Mouse (Mus musculus) forebrain, embryonic 15.5 days (tissue): ENCODE measurements at regions not wholly inside any gene's neighbourhood (a gene's known extent, or its start where the extent isn't known, plus 50 kb on each side); places are given as distances from the start of the nearest gene placed in this dataset.
A peak's percentile ranks its signal among the peaks of the same experiment; 100 is the strongest.

Experiments
- ATAC-seq: fragments of 200-750 bp; cut with Nextera tagmentation; replicated peaks from 2 replicates; pipeline ENCODE4 v1.8.0; 2017; ENCODE audit warnings: mild to moderate bottlenecking, moderate TSS enrichment, moderate library complexity
- H3K27ac ChIP-seq: fragments of 300-500 bp; sonication (generic); replicated peaks from 2 replicates; pipeline ENCODE4 v1.5.1; 2015; ENCODE audit warnings: mild to moderate bottlenecking, inconsistent platforms
- H3K27me3 ChIP-seq: fragments of 300-500 bp; sonication (generic); 2 replicates; pipeline ENCODE4 v1.6.1; 2015; ENCODE audit warnings: inconsistent platforms
- H3K36me3 ChIP-seq: fragments of 300-500 bp; sonication (generic); 2 replicates; pipeline ENCODE4 v1.6.1; 2015; ENCODE audit warnings: mild to moderate bottlenecking, inconsistent platforms
- H3K4me1 ChIP-seq: fragments of 300-500 bp; sonication (generic); 2 replicates; pipeline ENCODE4 v1.6.1; 2015; ENCODE audit warnings: inconsistent platforms
- H3K4me2 ChIP-seq: fragments of 300-500 bp; sonication (generic); replicated peaks from 2 replicates; pipeline ENCODE4 v1.6.1; 2015; ENCODE audit warnings: mild to moderate bottlenecking, inconsistent platforms
- H3K4me3 ChIP-seq: fragments of 300-500 bp; sonication (generic); 2 replicates; pipeline ENCODE4 v1.5.1; 2015; ENCODE audit warnings: mild to moderate bottlenecking, inconsistent platforms
- H3K9ac ChIP-seq: fragments of 300-500 bp; sonication (generic); replicated peaks from 2 replicates; pipeline ENCODE4 v1.6.1; 2015; ENCODE audit warnings: mild to moderate bottlenecking, inconsistent platforms
- H3K9me3 ChIP-seq: fragments of 300-500 bp; sonication (generic); 2 replicates; pipeline ENCODE4 v1.6.1; 2016; ENCODE audit warnings: inconsistent platforms
- WGBS: fragments of 180-500 bp; shearing (Covaris S2); methylation state at CpG from one replicate; pipeline ENCODE4 v1.1.7; 2015; ENCODE audit warnings: mixed read lengths; 5-methylcytosine and 5-hydroxymethylcytosine counted together

DNA sequence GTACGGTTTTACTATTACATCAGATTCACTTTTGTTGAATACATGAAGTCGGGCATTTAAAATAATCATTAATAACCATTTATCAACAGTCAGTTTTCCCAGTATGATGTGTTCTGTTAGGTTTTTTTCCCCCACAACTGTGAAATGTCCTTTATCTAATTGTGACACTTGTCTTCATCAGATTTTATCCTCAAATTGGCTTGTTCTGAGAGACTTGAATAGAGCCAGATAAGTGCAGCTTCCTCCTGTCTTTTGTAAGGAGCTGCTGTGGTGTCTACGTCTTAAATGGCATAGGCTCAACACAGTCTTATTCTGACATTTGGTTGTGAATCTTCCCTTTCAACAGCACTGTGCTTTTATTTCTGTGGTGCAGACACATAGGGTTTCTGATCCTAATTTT is 206.8 kb upstream of the Itga1 start:
- no peaks in the 10 kb centered on the region for H3K36me3 ChIP-seq
- no peak for ATAC-seq
- no peaks in the 10 kb centered on the region for H3K4me1 ChIP-seq
- H3K4me3 ChIP-seq = no peak overlapping the region
- H3K9ac ChIP-seq = no peak overlapping the region
- no peak overlapping the region for H3K27ac ChIP-seq
- 72% methylated on average over 3 of the region's 3 CpGs for WGBS
- no peaks in the 10 kb centered on the region for H3K9me3 ChIP-seq
- no peak overlapping the region for H3K4me2 ChIP-seq
- H3K27me3 ChIP-seq = no peaks in the 10 kb centered on the region

DNA sequence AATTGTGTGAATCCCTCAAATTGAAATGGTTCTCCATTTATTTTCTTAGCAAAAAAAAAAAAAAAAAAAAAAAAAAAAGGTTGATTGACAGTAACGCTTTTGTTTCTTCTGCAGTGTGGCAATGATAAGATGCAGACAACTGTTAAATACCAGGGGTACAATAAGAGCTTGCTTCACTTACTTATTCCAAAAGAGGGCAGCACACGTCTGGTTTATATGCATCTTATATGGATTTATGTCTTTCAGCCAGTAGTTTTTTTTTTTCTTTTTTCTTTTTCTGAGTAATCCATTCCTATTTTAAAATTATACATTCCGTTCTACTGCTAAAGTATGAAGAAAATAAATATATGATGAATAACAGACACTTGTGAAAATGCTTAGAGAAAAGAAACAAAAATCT is 185.6 kb upstream of the Itga1 start:
- Histone ChIP-seq H3K4me2 (no peak overlapping the region), H3K9ac (no peak overlapping the region), H3K4me3 (no peak overlapping the region), H3K4me1 (no peaks in the 10 kb centered on the region), H3K9me3 (no peaks in the 10 kb centered on the region), H3K27ac (no peak overlapping the region), H3K27me3 (no peaks in the 10 kb centered on the region), H3K36me3 (no peaks in the 10 kb centered on the region)
- 26% methylated on average over 3 of the region's 3 CpGs for WGBS
- ATAC-seq = peak; percentile 91

DNA sequence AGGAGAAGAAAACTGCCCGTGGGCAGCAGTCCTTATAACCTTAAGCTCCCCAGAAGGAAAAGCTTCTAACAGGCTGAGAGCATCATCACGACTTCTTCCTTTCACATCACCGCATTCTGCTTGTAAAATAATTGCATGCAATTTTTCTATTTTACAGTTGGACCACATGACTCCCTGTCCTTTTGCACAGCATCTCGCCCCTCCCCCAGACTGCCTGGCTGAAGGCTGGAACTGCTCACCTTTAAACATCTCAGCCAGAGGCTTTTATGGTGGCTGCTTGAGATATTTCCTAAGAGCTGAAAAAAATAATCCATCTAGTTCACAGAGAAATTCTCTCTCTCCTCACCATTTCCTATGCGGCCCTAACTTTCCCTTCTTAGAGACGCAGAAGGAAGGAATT is 164.4 kb upstream of the Itga1 start:
- Histone ChIP-seq H3K9ac (no peak overlapping the region), H3K27ac (no peak overlapping the region), H3K9me3 (no peaks in the 10 kb centered on the region), H3K27me3 (no peaks in the 10 kb centered on the region), H3K4me2 (no peak overlapping the region), H3K36me3 (no peaks in the 10 kb centered on the region), H3K4me3 (no peak overlapping the region), H3K4me1 (no peaks in the 10 kb centered on the region)
- no peak for ATAC-seq
- WGBS = 78% methylated on average over 6 of the region's 6 CpGs

DNA sequence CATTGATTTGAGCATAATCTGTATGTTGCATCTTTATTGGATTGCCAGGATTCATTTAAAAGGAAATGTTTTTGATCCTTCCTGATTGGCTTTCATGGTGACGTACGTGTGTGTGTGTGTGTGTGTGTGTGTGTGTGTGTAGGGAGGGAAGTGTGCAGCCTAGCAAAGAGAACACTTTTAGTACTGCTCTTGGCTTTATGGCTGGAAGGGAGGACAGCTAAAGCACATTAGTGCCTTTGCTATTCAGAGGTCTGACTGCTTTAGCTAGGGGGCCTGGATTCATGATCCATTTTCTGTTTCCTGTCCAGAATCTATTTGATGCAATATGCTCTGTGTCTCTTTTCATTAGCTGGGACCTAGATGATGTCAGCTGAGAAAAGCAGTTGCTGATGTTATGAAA is 155.6 kb upstream of the Itga1 start:
- Histone ChIP-seq H3K9me3 (no peaks in the 10 kb centered on the region), H3K36me3 (no peaks in the 10 kb centered on the region), H3K9ac (no peak overlapping the region), H3K4me2 (no peak overlapping the region), H3K27me3 (no peaks in the 10 kb centered on the region), H3K27ac (no peak overlapping the region), H3K4me1 (no peaks in the 10 kb centered on the region), H3K4me3 (no peak overlapping the region)
- 52% methylated on average over 2 of the region's 2 CpGs for WGBS
- no peak for ATAC-seq

DNA sequence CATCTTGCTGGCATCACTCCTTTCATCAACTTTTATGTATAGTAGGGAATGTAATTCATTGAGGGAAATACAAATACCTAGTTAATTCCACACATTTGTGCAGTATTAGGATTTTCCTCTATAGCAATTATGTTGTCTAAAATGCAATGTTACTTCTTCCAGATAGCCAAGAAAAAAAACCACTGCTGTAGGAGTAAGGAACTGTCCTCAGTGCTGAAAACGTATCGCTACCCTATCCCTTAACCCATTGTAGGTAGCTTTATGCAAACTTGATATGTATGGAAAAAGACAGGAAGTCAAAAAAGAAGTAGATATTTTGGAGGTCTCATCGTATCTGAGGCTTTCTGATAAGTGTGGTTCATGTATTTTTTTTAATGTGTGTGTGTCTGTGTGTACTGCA is 150.8 kb upstream of the Itga1 start:
- Histone ChIP-seq H3K4me2 (no peak overlapping the region), H3K27me3 (no peaks in the 10 kb centered on the region)

DNA sequence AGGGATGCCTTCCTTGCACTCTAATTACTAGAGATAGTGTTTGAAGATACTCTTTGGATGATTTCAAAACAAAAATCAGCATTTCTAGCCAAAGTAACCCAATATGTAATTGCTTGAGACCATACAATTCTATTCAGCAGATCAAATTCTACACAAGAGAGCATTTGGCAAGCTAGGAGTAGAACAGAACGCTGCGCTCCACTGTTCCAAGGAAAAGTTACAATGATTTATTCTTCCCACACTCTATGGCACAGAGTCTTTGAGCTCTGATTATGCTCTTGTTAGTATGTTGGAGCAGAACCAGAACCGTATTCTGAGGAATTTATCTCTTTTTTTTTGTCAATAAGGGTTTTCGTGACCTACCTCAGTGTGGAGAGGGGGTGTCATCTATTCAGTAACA is 130.2 kb upstream of the Itga1 start:
- Histone ChIP-seq H3K36me3 (no peaks in the 10 kb centered on the region), H3K9ac (no peak overlapping the region), H3K27ac (no peak overlapping the region), H3K27me3 (no peaks in the 10 kb centered on the region), H3K9me3 (no peaks in the 10 kb centered on the region), H3K4me1 (peaks cover under 1% of the 10 kb centered on the region; the same call in 1 of the 2 replicates), H3K4me3 (no peak overlapping the region), H3K4me2 (no peak overlapping the region)
- WGBS = 83% methylated on average over 4 of the region's 4 CpGs
- ATAC-seq = no peak

More for the DNA sequence above, 150.8 kb upstream of the Itga1 start:
- WGBS = 67% methylated on average over 3 of the region's 3 CpGs
- Histone ChIP-seq H3K4me1 (no peaks in the 10 kb centered on the region), H3K4me3 (no peak overlapping the region), H3K9ac (no peak overlapping the region), H3K36me3 (no peaks in the 10 kb centered on the region), H3K27ac (no peak overlapping the region), H3K9me3 (no peaks in the 10 kb centered on the region)
- ATAC-seq = no peak

DNA sequence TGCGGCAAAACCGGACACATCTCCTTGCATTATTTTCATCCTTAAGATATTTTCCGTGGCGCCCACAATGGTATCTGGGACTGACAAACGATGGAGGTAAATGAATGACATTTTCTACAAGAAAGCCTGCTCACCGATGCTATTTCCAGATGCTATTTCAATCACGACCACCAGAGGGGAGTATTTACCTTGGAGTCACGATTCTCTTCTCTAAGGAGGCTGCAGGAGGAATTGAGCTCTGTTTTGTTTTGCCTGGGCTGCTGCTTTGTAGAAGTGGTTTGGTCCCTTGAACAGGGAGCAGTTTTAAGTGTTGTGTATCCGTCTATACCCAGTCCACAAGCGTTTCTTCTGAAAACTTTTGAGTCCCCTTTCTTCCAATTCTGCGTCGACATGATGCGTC is 128.7 kb upstream of the Itga1 start:
- H3K9me3 ChIP-seq = no peaks in the 10 kb centered on the region
- H3K9ac ChIP-seq = no peak overlapping the region
- H3K36me3 ChIP-seq = no peaks in the 10 kb centered on the region
- H3K27ac ChIP-seq = no peak overlapping the region
- H3K27me3 ChIP-seq = no peaks in the 10 kb centered on the region
- H3K4me2 ChIP-seq = no peak overlapping the region
- peak; percentile 79 for ATAC-seq
- WGBS = 25% methylated on average over 13 of the region's 13 CpGs
- H3K4me1 ChIP-seq = peaks cover 4% of the 10 kb centered on the region; the same call in 1 of the 2 replicates
- H3K4me3 ChIP-seq = no peak overlapping the region

DNA sequence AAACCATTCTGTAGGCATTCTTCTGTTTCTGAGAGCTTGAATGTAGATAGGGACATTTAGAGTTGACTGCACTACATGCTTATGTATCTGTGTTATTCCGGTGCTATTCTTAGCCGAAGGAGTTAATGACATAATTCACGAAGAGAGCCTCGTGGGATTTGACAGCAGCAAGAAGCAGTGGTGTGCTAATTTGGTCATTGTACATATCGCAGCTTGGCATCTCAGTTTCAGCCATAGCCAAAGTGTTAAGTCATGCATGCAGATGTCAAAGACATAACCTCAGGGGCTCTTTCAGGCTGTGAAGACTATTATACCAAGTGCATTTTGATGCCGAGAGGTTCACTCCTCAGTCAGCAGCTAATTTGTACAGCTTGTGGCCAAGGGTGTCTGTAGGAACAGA is 125.1 kb upstream of the Itga1 start:
- 8% methylated on average over 6 of the region's 6 CpGs for WGBS
- H3K27me3 ChIP-seq = no peaks in the 10 kb centered on the region
- no peak; the same call in 1 of the 2 replicates for ATAC-seq

DNA sequence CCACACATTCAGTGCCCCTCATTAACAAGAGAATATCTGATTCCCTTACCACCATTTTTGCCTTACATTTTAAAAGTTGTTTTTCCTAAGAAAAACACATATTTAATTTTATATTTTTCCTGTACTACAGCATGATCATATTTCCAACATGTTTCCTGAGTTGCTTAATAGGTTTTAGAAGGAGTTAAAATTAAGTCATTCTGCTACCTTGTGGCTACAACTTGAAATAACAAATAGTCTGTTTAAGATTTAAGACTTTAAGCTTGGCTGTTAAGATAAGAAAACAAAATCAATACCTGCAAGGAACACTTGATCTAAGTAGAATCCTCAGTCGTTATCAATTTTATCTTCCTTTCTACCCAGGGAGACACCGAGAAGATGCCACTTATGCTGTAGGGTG is 117.9 kb upstream of the Itga1 start:
- WGBS = 78% methylated on average over 2 of the region's 2 CpGs
- H3K4me2 ChIP-seq = no peak overlapping the region
- H3K9ac ChIP-seq = no peak overlapping the region
- no peaks in the 10 kb centered on the region for H3K4me1 ChIP-seq
- no peak overlapping the region for H3K4me3 ChIP-seq
- H3K36me3 ChIP-seq = no peaks in the 10 kb centered on the region
- no peaks in the 10 kb centered on the region for H3K9me3 ChIP-seq
- ATAC-seq = no peak
- no peaks in the 10 kb centered on the region for H3K27me3 ChIP-seq
- H3K27ac ChIP-seq = no peak overlapping the region

More for the DNA sequence above, 125.1 kb upstream of the Itga1 start:
- H3K4me2 ChIP-seq = no peak overlapping the region
- no peak overlapping the region for H3K4me3 ChIP-seq
- no peaks in the 10 kb centered on the region for H3K36me3 ChIP-seq
- H3K9me3 ChIP-seq = no peaks in the 10 kb centered on the region
- H3K4me1 ChIP-seq = peaks cover 4% of the 10 kb centered on the region; the same call in 1 of the 2 replicates
- H3K9ac ChIP-seq = no peak overlapping the region
- no peak overlapping the region for H3K27ac ChIP-seq

DNA sequence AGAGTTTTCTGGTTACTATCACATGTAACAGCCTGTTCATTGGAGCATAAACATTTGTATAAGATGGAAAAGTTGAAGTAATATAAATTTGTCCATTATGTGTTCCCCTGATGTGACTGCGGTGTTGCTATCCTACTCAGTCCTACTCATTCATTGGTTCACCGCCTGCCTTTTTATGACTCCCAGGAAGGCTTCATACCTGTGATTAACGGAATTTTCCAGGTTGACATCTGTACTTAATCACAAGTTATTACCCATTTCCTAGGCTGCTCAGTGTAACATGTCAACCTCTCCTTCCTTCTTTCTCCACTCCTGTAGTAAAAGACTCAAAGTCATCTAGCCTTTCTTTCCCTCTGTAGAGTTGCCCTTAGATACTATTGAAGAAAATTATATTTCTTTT is 109.5 kb upstream of the Itga1 start:
- H3K9me3 ChIP-seq = no peaks in the 10 kb centered on the region
- no peak for ATAC-seq
- 92% methylated on average over 3 of the region's 3 CpGs for WGBS
- no peak overlapping the region for H3K9ac ChIP-seq
- H3K4me2 ChIP-seq = no peak overlapping the region
- H3K36me3 ChIP-seq = no peaks in the 10 kb centered on the region
- no peak overlapping the region for H3K27ac ChIP-seq
- H3K27me3 ChIP-seq = no peaks in the 10 kb centered on the region
- no peak overlapping the region for H3K4me3 ChIP-seq
- no peaks in the 10 kb centered on the region for H3K4me1 ChIP-seq

DNA sequence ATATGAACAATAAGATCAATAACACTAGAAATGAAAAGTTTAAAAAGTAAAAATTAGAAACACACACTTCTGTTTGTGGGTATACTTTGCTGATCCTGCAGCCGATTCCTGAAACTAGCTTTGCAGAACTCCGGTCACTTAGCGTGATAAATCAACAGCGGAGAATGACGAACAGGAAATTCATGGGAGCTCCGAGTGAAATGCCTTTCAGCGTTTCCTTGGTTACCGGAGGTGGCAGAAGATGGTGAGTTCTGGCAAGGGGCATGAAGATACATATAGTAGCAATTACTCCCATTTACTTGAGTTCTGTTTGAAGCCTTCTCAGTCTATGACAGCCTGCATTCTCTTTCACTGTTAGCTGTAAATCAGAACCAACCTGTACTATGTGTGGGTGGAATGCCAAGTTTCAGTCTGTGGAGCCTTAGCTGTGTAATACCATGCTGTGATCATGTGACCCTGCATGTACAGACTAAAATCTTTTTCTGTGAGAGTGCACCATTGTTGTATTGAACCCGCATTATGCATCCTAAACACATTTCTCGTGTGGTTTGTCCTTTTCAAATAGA is 109.0 kb upstream of the Itga1 start:
- Histone ChIP-seq H3K4me3 (no peak overlapping the region), H3K9ac (no peak overlapping the region), H3K4me2 (no peak overlapping the region), H3K36me3 (no peaks in the 10 kb centered on the region), H3K9me3 (no peaks in the 10 kb centered on the region), H3K27me3 (no peaks in the 10 kb centered on the region), H3K27ac (no peak overlapping the region), H3K4me1 (no peaks in the 10 kb centered on the region)
- 77% methylated on average over 10 of the region's 10 CpGs for WGBS
- ATAC-seq = no peak; the same call in 1 of the 2 replicates

DNA sequence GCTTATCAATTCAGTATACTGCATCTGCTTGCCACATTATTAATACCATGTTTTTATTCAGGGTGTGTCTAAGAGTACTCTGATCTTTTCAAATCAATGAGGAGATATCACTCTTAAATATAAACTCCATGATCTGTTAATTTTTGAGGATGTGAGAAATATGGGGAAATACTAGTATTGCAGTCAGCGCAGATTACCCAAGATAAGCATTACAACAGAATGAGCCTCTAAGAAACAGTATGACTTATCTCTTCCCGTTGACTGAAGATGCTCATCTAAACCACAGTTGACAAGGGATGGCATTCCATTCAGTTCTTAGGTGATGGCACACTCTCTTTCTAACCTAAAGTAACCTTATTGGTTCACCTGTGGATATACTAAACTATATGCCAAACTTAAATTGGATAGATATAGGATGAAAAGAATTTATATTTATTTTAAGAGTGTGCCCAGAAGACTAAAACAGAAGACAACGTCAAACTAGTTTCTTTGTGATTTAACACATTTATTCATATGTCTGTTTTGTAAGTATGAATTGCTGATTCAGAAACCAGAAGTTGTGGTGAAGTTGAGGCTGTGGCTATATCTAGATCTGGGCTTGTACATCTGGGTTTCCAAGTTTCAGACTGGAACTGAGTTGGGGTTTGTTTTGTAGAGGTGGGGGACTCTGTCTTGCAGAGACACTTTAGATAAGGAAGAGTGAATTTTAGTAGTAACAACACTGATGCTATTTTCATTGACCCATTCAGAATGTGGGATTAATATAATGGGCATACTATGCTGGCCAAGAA is 107.8 kb upstream of the Itga1 start:
- H3K4me2 ChIP-seq = no peak overlapping the region
- H3K9me3 ChIP-seq = no peaks in the 10 kb centered on the region
- H3K36me3 ChIP-seq = no peaks in the 10 kb centered on the region
- H3K9ac ChIP-seq = no peak overlapping the region
- WGBS = 91% methylated on average over 3 of the region's 3 CpGs
- ATAC-seq = no peak
- no peaks in the 10 kb centered on the region for H3K4me1 ChIP-seq
- H3K4me3 ChIP-seq = no peak overlapping the region
- no peak overlapping the region for H3K27ac ChIP-seq
- H3K27me3 ChIP-seq = no peaks in the 10 kb centered on the region

DNA sequence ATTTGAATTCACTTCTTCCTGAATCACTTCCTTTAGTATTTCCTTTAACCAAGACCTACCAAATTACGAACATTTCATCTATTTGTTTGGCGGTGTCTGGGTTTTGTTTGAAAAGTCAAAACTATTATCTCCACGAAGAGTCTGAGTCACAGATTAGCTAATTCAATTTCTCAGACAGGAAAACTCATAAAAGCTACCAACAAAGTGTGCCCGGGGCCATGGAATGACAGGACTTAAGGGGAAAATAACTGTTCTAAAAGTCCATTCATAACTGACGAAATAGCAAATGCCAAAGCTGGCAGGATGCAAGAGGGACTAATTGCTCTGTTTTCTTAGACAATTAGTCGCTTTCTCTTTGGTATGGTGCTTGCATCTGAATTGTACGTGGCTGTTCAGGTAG is 105.0 kb upstream of the Itga1 start:
- Histone ChIP-seq H3K27ac (no peak overlapping the region), H3K27me3 (no peaks in the 10 kb centered on the region), H3K4me2 (no peak overlapping the region), H3K9me3 (no peaks in the 10 kb centered on the region), H3K36me3 (no peaks in the 10 kb centered on the region), H3K9ac (no peak overlapping the region), H3K4me1 (no peaks in the 10 kb centered on the region), H3K4me3 (no peak overlapping the region)
- 67% methylated on average over 7 of the region's 7 CpGs for whole genome bisulfite sequencing
- ATAC-seq = no peak
